Comparison of ENCODE assay signal across 7 mouse cellular contexts in the genomic region with DNA sequence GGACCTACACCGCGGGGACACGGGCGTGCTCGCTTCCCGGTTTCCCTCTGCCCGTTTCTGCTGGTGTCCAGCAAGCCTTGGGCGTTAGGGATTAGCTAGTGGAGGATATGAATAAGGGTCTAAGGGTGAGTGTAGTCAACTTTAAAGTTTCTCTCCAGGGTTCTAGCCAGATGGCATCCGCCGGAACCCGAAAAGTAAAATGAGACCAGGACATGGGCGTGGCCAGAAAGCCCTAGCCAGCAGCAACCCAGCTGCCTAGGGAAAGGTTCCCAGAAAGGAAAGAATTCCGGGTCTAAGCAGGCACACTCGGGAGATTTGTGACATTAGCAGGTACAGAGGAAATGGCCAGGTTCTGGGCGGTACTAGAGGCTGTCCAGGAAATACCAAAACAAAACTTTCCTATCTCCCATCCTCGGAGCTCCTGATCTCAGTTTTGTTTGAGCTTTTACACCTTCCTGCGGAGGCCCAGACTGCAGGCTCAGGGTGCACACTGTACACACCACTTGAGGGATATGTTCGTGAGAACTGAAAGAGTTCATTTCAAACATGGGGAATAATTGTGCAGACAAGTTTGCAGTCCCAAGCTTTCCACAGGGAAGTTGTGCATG. TPM values are rescaled to one million over a fixed set of nuclear protein-coding genes. Genes with fewer than 3 reads are reported as not detected.
DNase-seq lines count a peak whose midpoint lies in the region; ATAC-seq and TF ChIP-seq lines count a peak whose summit lies in the region.

No protein-coding gene starts in this region.

- no peak overlapping the region for H3K27ac ChIP-seq in ES-E14 (ENCODE audit: insufficient read depth, low read depth, low read length, poor library complexity, severe bottlenecking)
- peak overlapping the region; percentile 97 for H3K27ac ChIP-seq in lung, embryonic 14.5 days (ENCODE audit: low read depth)
- H3K27ac ChIP-seq in neural tube, embryonic 14.5 days (ENCODE audit: low read depth, low read length): peak overlapping the region; percentile 89

- peak overlapping the region; percentile 62 for H3K9ac ChIP-seq in ES-E14 (ENCODE audit: insufficient read depth, low read depth, low read length, poor library complexity, severe bottlenecking)
- peak overlapping the region; percentile 88 for H3K9ac ChIP-seq in lung, embryonic 14.5 days
- peak overlapping the region; percentile 90 for H3K9ac ChIP-seq in neural tube, embryonic 14.5 days (replicated peaks; ENCODE audit: low read depth, low read length)

- ATAC-seq in lung, embryonic 14.5 days (ENCODE audit: insufficient read depth): peak; percentile 66
- ATAC-seq in neural tube, embryonic 14.5 days (ENCODE audit: low read depth): peak; percentile 36

- peak; percentile 59 for DNase-seq in ES-E14 (ENCODE audit: low read depth, low spot score)
- DNase-seq in adrenal gland, postnatal 25 days: peak; percentile 61
- peak; percentile 21 for DNase-seq in fat pad, adult 2 months (ENCODE audit: extremely low read depth, low read depth, low spot score)
- DNase-seq in heart, postnatal 10 days: peak; percentile 88
- DNase-seq in kidney, postnatal 25 days: peak; percentile 89 to 91
- DNase-seq in lung, embryonic 14.5 days: peak; percentile 91

- no peak for TF ChIP-seq CTCF in lung, embryonic 14.5 days (IDR thresholded peaks at IDR 0.05; ENCODE audit: low read depth)

- no peaks in the 10 kb centered on the region for H3K27me3 ChIP-seq in lung, embryonic 14.5 days (ENCODE audit: insufficient read depth, low read length)
- H3K27me3 ChIP-seq in neural tube, embryonic 14.5 days (ENCODE audit: control insufficient read depth, insufficient read depth, low read length): no peaks in the 10 kb centered on the region

- H3K9me3 ChIP-seq in ES-E14 (ENCODE audit: control insufficient read depth, insufficient read depth, low read depth, low read length): no peaks in the 10 kb centered on the region
- no peaks in the 10 kb centered on the region for H3K9me3 ChIP-seq in lung, embryonic 14.5 days (ENCODE audit: low read depth, low read length)
- no peaks in the 10 kb centered on the region for H3K9me3 ChIP-seq in neural tube, embryonic 14.5 days (ENCODE audit: control insufficient read depth, low read length)

- in situ Hi-C loops in ES-E14 (cut with MboI; ENCODE audit: low sequenced_read_pairs in 2 of 2, unreplicated experiment in 2 of 2): no loop called here

- H3K4me2 ChIP-seq in lung, embryonic 14.5 days: peak overlapping the region; percentile 87
- H3K4me2 ChIP-seq in neural tube, embryonic 14.5 days (ENCODE audit: low read depth, low read length): peak overlapping the region; percentile 87

- no peaks in the 10 kb centered on the region for H3K36me3 ChIP-seq in ES-E14 (ENCODE audit: control insufficient read depth, insufficient read depth, low read length, poor library complexity, severe bottlenecking)
- H3K36me3 ChIP-seq in lung, embryonic 14.5 days (ENCODE audit: insufficient read depth): no peaks in the 10 kb centered on the region
- H3K36me3 ChIP-seq in neural tube, embryonic 14.5 days (ENCODE audit: control insufficient read depth, insufficient read depth, low read length): no peaks in the 10 kb centered on the region

- intact Hi-C loops in heart, postnatal 10 days (cut with DNase I): loop anchor here (2.0 kb wide), 1 partner anchor 24 kb away; no protein-coding TSS in a partner anchor

- H3K4me3 ChIP-seq in ES-E14 (ENCODE audit: insufficient read depth in 1 of 2, low read depth in 1 of 2, low read length in 2 of 2, poor library complexity in 1 of 2, severe bottlenecking in 1 of 2): peak overlapping the region; percentile 78 to 93
- H3K4me3 ChIP-seq in lung, embryonic 14.5 days (ENCODE audit: low read depth, low read length): peak overlapping the region; percentile 88
- peak overlapping the region; percentile 85 for H3K4me3 ChIP-seq in neural tube, embryonic 14.5 days (ENCODE audit: low read depth, low read length)

- WGBS in lung, embryonic 14.5 days: under 1% methylated on average over 18 of the region's 18 CpGs
- WGBS in neural tube, embryonic 14.5 days: 2% methylated on average over 18 of the region's 18 CpGs

- peaks cover 7 to 23% of the 10 kb centered on the region in 2 experiments; a peak in 3 of 4 replicates for H3K4me1 ChIP-seq in ES-E14 (ENCODE audit: control insufficient read depth in 2 of 2, insufficient read depth in 2 of 2, low read length in 2 of 2, poor library complexity in 1 of 2)
- H3K4me1 ChIP-seq in lung, embryonic 14.5 days (ENCODE audit: insufficient read depth): peaks cover 24% of the 10 kb centered on the region
- peaks cover 23% of the 10 kb centered on the region for H3K4me1 ChIP-seq in neural tube, embryonic 14.5 days (ENCODE audit: control insufficient read depth, insufficient read depth, low read length)

TF ChIP-seq in ES-E14, 5 proteins besides CTCF, POLR2A, EP300 and RAD21:
- TF ChIP-seq CHD2 (IDR thresholded peaks at IDR 0.05; ENCODE audit: low read depth, low read length) (no peak), MAFK (IDR thresholded peaks at IDR 0.05; ENCODE audit: insufficient read depth, low read depth, low read length) (no peak), HCFC1 (IDR thresholded peaks at IDR 0.05; ENCODE audit: borderline replicate concordance, insufficient read depth, low read length) (no peak), ZC3H11A (IDR thresholded peaks at IDR 0.05; ENCODE audit: borderline replicate concordance, low read depth, low read length) (no peak), ZNF384 (IDR thresholded peaks at IDR 0.05; ENCODE audit: low read depth, low read length) (no peak)

RNA-seq across cellular contexts. Expression of gene Usp46, which starts 0.6 kb away (rescaled TPM):
- total RNA-seq in ES-E14 (2012; rRNA removed): 10.5 and 13.8 TPM in 2 replicates
- total RNA-seq in adrenal gland, postnatal 25 days (2021): 27.0 and 38.1 TPM in 2 replicates
- 10 to 100 TPM; 47.1 to 50.5 TPM for total RNA-seq in heart, postnatal 10 days (2021)
- polyA plus RNA-seq in lung, embryonic 14.5 days (2014; fragmentation: Nextera tagmentation; extraction: Ambion mirVana): 46.8 and 48.6 TPM in 2 replicates
- polyA plus RNA-seq in neural tube, embryonic 14.5 days (2014; fragmentation: Nextera tagmentation; extraction: Ambion mirVana): 36.8 and 41.9 TPM in 2 replicates

Comparison
In these comparisons a context has a peak if more than half of its experiments do, and no peak if none do; other contexts are left out.
1. DNase-seq: peak in every context shown above with its lines; median percentile 91 in lung, embryonic 14.5 days; 90 in kidney, postnatal 25 days; 88 in heart, postnatal 10 days; 61 in adrenal gland, postnatal 25 days; 59 in ES-E14; 21 in fat pad, adult 2 months.